Mouse (Mus musculus): ENCODE results near the gene Lrrc36.

DNA sequence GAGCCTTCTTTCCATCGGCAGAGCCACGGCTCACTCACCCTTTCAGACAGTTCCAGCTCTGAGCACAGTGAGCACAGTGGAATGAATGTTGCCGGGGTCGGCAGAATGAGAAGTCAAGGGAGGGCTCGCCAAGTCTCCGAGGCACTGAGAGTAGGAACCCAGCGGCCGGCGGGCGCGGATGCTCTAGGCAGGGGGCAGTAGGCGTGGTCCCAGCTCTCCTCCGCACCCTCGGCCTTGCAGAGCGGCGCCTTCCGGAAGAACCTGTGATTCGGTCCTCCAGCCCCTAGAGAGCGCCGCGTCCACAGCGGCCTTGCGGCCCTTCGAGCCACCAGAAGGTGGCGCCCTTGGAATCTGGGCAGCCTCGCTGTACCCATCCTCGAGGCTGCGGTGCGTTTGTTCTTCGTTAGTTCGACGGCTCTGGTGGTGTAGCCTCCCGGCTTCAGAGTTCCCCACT, 38.8 kb upstream of the Lrrc36 start:
- TF ChIP-seq GATA1 (IDR thresholded peaks at IDR 0.05; ENCODE audit: borderline replicate concordance, low read length), result no peak
- TF ChIP-seq FLI1 (IDR thresholded peaks at IDR 0.05; ENCODE audit: low read length), result no peak
